Mouse (Mus musculus) C2C12 (cell line): ENCODE measurements around the gene Nhlrc1. TPM values are rescaled to one million over a fixed set of nuclear protein-coding genes. Genes with fewer than 3 reads are reported as not detected.

ENCODE experiments used
- H3K27me3 ChIP-seq: one replicate; pipeline ENCODE4 v1.6.1; 2011; ENCODE audit not compliant: control insufficient read depth, insufficient read depth, insufficient read length
- H3K36me3 ChIP-seq: one replicate; pipeline ENCODE4 v1.6.1; 2011; ENCODE audit not compliant: control insufficient read depth, insufficient read depth
- H3K4me3 ChIP-seq: one replicate; pipeline ENCODE4 v1.5.1; 2011; ENCODE audit warnings: mild to moderate bottlenecking, control low read depth; ENCODE audit not compliant: poor library complexity, insufficient read depth, severe bottlenecking
- H3K79me2 ChIP-seq: one replicate; pipeline ENCODE4 v1.6.1; 2011; ENCODE audit not compliant: control insufficient read depth, insufficient read depth
- H3K79me3 ChIP-seq: one replicate; pipeline ENCODE4 v1.6.1; 2011; ENCODE audit warnings: low read depth, control low read depth
- H3ac ChIP-seq: one replicate; pipeline ENCODE3; 2011; ENCODE audit warnings: low read depth; ENCODE audit not compliant: control insufficient read depth, insufficient read length
- CEBPB ChIP-seq: IDR thresholded peaks from one replicate; pipeline ENCODE4 v1.6.1; 2011; ENCODE audit warnings: low read depth, mild to moderate bottlenecking, control low read depth, moderate library complexity
- CTCF ChIP-seq: IDR thresholded peaks from one replicate; pipeline ENCODE4 v1.5.1; 2011; ENCODE audit not compliant: control insufficient read depth, insufficient read depth, insufficient read length
- FOSL1 ChIP-seq: IDR thresholded peaks from one replicate; pipeline ENCODE4 v1.8.0; 2011; ENCODE audit warnings: mild to moderate bottlenecking, low read length; ENCODE audit not compliant: poor library complexity, insufficient read depth, severe bottlenecking
- MAX ChIP-seq: IDR thresholded peaks from one replicate; pipeline ENCODE4 v1.6.1; 2011; ENCODE audit warnings: mild to moderate bottlenecking, control low read depth
- MYOD1 ChIP-seq: IDR thresholded peaks from one replicate; pipeline ENCODE4 v1.6.1; 2011; ENCODE audit warnings: low read depth; ENCODE audit not compliant: control insufficient read depth, insufficient read length
- MYOG ChIP-seq: IDR thresholded peaks from one replicate; pipeline ENCODE4 v1.6.1; 2011; ENCODE audit not compliant: control insufficient read depth, insufficient read length; ENCODE audit errors: extremely low read depth
- USF1 ChIP-seq: IDR thresholded peaks from one replicate; pipeline ENCODE4 v1.6.1; 2011; ENCODE audit warnings: low read depth, mild to moderate bottlenecking, control low read depth, moderate library complexity
- polyA plus RNA-seq: library from polyadenylated mRNA; unstranded; fragments of >200 nt; fragmentation: generic; extraction: Trizol; gene quantifications from one replicate; pipeline ENCODE4 v1.2.1, GENCODE M21; 2012; ENCODE audit warnings: missing spikeins

Nhlrc1 gene
- polyA plus RNA-seq, 1 experiment, result 0.05 TPM

DNA sequence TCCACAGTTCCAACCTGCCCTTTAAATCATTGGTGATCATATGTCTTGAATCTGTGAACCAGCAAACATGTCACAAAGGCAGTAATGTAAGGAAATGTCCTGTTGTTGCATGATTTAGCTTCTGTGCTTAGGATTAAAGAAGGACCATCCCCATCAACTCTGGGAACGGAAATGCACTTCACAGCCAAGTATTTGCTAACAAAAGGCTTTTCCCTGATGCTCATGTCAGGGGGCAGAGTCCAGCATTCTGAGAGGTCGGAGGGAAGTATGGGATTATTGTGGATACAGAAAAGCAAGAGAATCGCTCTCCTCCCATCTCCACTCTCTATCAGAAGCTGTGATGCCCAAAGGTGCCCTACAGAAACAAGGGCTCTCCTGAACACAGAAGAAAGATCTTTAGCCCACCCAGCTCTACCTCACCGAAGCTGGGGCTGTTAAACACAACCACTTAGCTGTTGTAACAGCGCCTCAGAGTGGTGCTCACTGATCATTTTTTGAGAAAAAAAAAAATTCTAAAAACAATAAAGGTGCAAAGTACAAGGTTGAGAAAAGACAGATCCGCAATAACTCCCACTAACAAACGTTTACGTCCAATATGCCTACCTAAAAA, 27.5 kb upstream of the Nhlrc1 start:
- peaks cover 6% of the 10 kb centered on the region for H3K79me3 ChIP-seq
- H3K79me2 ChIP-seq, result peaks cover 12% of the 10 kb centered on the region
- H3K4me3 ChIP-seq, result no peak overlapping the region
- no peaks in the 10 kb centered on the region for H3K36me3 ChIP-seq
- no peak overlapping the region for H3ac ChIP-seq
- TF ChIP-seq MAX (no peak), USF1 (no peak), CTCF (no peak), MYOD1 (no peak), MYOG (no peak), CEBPB (no peak), FOSL1 (no peak)
- no peaks in the 10 kb centered on the region for H3K27me3 ChIP-seq

- Histone ChIP-seq H3K4me3 (no peak overlapping the region), H3ac (no peak overlapping the region), H3K79me2 (peaks cover 12% of the 10 kb centered on the region), H3K79me3 (peaks cover 6% of the 10 kb centered on the region), H3K36me3 (no peaks in the 10 kb centered on the region), H3K27me3 (no peaks in the 10 kb centered on the region)
- TF ChIP-seq USF1 (no peak), MYOD1 (no peak), FOSL1 (no peak), CEBPB (no peak), CTCF (no peak)
These were observed 25.4 kb upstream of the Nhlrc1 start for GRCm38 (mm10) chr13:47040061-47040460.

GRCm38 (mm10) chr13:47037946-47038345, 23.3 kb upstream of the Nhlrc1 start:
- no peak for TF ChIP-seq FOSL1
- no peaks in the 10 kb centered on the region for H3K79me3 ChIP-seq

GRCm38 (mm10) chr13:47033602-47034001, 19.0 kb upstream of the Nhlrc1 start:
- no peaks in the 10 kb centered on the region for H3K79me3 ChIP-seq
- TF ChIP-seq MYOD1 (no peak), MYOG (no peak), USF1 (no peak)
- no peaks in the 10 kb centered on the region for H3K36me3 ChIP-seq
- H3K79me2 ChIP-seq, result no peaks in the 10 kb centered on the region
- no peak overlapping the region for H3ac ChIP-seq
- H3K4me3 ChIP-seq, result no peak overlapping the region
- no peaks in the 10 kb centered on the region for H3K27me3 ChIP-seq

More at GRCm38 (mm10) chr13:47037946-47038345, 23.3 kb upstream of the Nhlrc1 start:
- Histone ChIP-seq H3K79me2 (no peaks in the 10 kb centered on the region), H3K4me3 (no peak overlapping the region), H3K27me3 (no peaks in the 10 kb centered on the region), H3K36me3 (no peaks in the 10 kb centered on the region), H3ac (no peak overlapping the region)

- Histone ChIP-seq H3K36me3 (no peaks in the 10 kb centered on the region), H3K79me3 (no peaks in the 10 kb centered on the region), H3ac (no peak overlapping the region), H3K79me2 (no peaks in the 10 kb centered on the region), H3K4me3 (no peak overlapping the region), H3K27me3 (no peaks in the 10 kb centered on the region)
- TF ChIP-seq FOSL1, result no peak
- no peak for TF ChIP-seq CTCF
- no peak for TF ChIP-seq MYOD1
- no peak for TF ChIP-seq MAX
- TF ChIP-seq CEBPB, result no peak
- no peak for TF ChIP-seq USF1
- TF ChIP-seq MYOG, result no peak
These were observed 15.9 kb upstream of the Nhlrc1 start for GRCm38 (mm10) chr13:47030376-47031107.

DNA sequence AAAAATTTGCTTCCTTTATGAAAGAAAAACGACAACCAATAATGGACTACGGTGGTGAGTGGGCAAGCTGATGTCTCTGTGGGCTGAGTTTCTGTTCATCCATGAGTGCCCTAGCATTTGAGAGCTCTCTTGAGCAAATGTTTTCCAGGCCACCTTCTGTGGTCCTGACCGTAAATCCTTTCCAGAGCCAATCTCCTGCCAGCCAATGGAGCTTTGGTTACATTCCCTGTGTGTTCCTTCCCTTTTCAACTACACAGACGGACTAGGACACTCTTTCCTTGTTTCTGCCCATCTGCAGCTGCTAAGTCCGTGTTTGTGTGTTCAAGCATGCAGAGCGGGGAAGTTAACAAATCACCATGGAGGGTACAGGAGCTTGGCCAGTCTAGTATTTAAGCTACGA, 6.1 kb upstream of the Nhlrc1 start:
- Histone ChIP-seq H3ac (no peak overlapping the region), H3K36me3 (no peaks in the 10 kb centered on the region), H3K27me3 (no peaks in the 10 kb centered on the region), H3K4me3 (no peak overlapping the region), H3K79me2 (no peaks in the 10 kb centered on the region), H3K79me3 (no peaks in the 10 kb centered on the region)
- TF ChIP-seq USF1 (no peak), CEBPB (no peak), MYOD1 (no peak), MYOG (no peak), CTCF (no peak), MAX (no peak), FOSL1 (no peak)
